8 mouse cellular contexts compared by ENCODE assay signal in genomic region chr16:21795071-21795470, GRCm38 (mm10). TPM values are rescaled to one million over a fixed set of nuclear protein-coding genes. Genes with fewer than 3 reads are reported as not detected.
DNase-seq lines count a peak whose midpoint lies in the region; ATAC-seq and TF ChIP-seq lines count a peak whose summit lies in the region.

No protein-coding gene starts in this region.

- ATAC-seq in embryonic facial prominence, embryonic 11.5 days (replicated peaks; ENCODE audit: insufficient number of reproducible peaks, low FRiP score, low TSS enrichment, low read depth): no peak
- ATAC-seq in neural tube, embryonic 13.5 days (ENCODE audit: low read depth): no peak

- H3K9me3 ChIP-seq in embryonic facial prominence, embryonic 11.5 days (replicated peaks; ENCODE audit: control insufficient read depth, low read length): no peaks in the 10 kb centered on the region
- no peaks in the 10 kb centered on the region for H3K9me3 ChIP-seq in limb, embryonic 10.5 days (replicated peaks)
- no peaks in the 10 kb centered on the region for H3K9me3 ChIP-seq in neural tube, embryonic 13.5 days

- no peak overlapping the region for H3K27ac ChIP-seq in layer of hippocampus, adult 2 months
- no peak overlapping the region for H3K27ac ChIP-seq in embryonic facial prominence, embryonic 11.5 days (replicated peaks; ENCODE audit: low read depth, low read length)
- H3K27ac ChIP-seq in limb, embryonic 10.5 days: no peak overlapping the region
- no peak overlapping the region for H3K27ac ChIP-seq in neural tube, embryonic 13.5 days (replicated peaks)

- WGBS in embryonic facial prominence, embryonic 11.5 days: 29% methylated on average over 5 of the region's 5 CpGs
- WGBS in limb, embryonic 10.5 days: 42% methylated on average over 5 of the region's 5 CpGs
- WGBS in neural tube, embryonic 13.5 days: 11% methylated on average over 5 of the region's 5 CpGs

- peak overlapping the region; percentile 89 for H3K4me3 ChIP-seq in layer of hippocampus, adult 2 months
- peak overlapping the region; percentile 81 for H3K4me3 ChIP-seq in embryonic facial prominence, embryonic 11.5 days (ENCODE audit: low read depth, low read length)
- peak overlapping the region; percentile 72 for H3K4me3 ChIP-seq in limb, embryonic 10.5 days
- peak overlapping the region; percentile 88 for H3K4me3 ChIP-seq in neural tube, embryonic 13.5 days

- H3K4me1 ChIP-seq in embryonic facial prominence, embryonic 11.5 days (ENCODE audit: control insufficient read depth, insufficient read depth, low read length): no peaks in the 10 kb centered on the region
- peaks cover 16% of the 10 kb centered on the region for H3K4me1 ChIP-seq in limb, embryonic 10.5 days
- peaks cover 16% of the 10 kb centered on the region for H3K4me1 ChIP-seq in neural tube, embryonic 13.5 days (replicated peaks)

- peak overlapping the region; percentile 84 for H3K4me2 ChIP-seq in embryonic facial prominence, embryonic 11.5 days (ENCODE audit: low read depth, low read length)
- H3K4me2 ChIP-seq in neural tube, embryonic 13.5 days: peak overlapping the region; percentile 79

- DNase-seq in layer of hippocampus, adult 2 months (ENCODE audit: low spot score in 2 of 2): no peak
- no peak for DNase-seq in layer of hippocampus, adult 8-10 months (ENCODE audit: low spot score in 2 of 2)
- no peak for DNase-seq in embryonic facial prominence, embryonic 11.5 days (ENCODE audit: low spot score)
- no peak for DNase-seq in limb, embryonic 10.5 days (ENCODE audit: low spot score)
- DNase-seq in retina, embryonic 14.5 days (ENCODE audit: low spot score): no peak
- no peak for DNase-seq in urinary bladder, adult 2 months (ENCODE audit: low spot score)
- DNase-seq in urinary bladder, postnatal 10 days (ENCODE audit: low spot score): no peak

- no peak for TF ChIP-seq CTCF in layer of hippocampus, adult 2 months (conservative IDR thresholded peaks at IDR 0.05)

- no peaks in the 10 kb centered on the region for H3K27me3 ChIP-seq in embryonic facial prominence, embryonic 11.5 days (ENCODE audit: control insufficient read depth, insufficient read depth, low read length)
- H3K27me3 ChIP-seq in limb, embryonic 10.5 days (ENCODE audit: low read depth, poor library complexity, severe bottlenecking): no peaks in the 10 kb centered on the region
- H3K27me3 ChIP-seq in neural tube, embryonic 13.5 days: no peaks in the 10 kb centered on the region

- no peaks in the 10 kb centered on the region; the same call in 1 of the 2 replicates for H3K36me3 ChIP-seq in embryonic facial prominence, embryonic 11.5 days (replicated peaks; ENCODE audit: control insufficient read depth, insufficient read depth, low read depth, low read length)
- H3K36me3 ChIP-seq in limb, embryonic 10.5 days: peaks cover 7% of the 10 kb centered on the region
- H3K36me3 ChIP-seq in neural tube, embryonic 13.5 days: peaks cover 8% of the 10 kb centered on the region

- H3K9ac ChIP-seq in embryonic facial prominence, embryonic 11.5 days (replicated peaks; ENCODE audit: low read length): no peak overlapping the region
- H3K9ac ChIP-seq in neural tube, embryonic 13.5 days: peak overlapping the region; percentile 82

RNA-seq across cellular contexts. Expression of gene Map3k13, which starts 0.9 kb away (rescaled TPM):
- total RNA-seq in layer of hippocampus, adult 2 months (2021): 10 to 100 TPM; 14.6 to 14.8 TPM
- 10 to 100 TPM; 11.4 to 17.8 (median 15.0) TPM for total RNA-seq in layer of hippocampus, adult 8-10 months (2022)
- 1.4 and 2.3 TPM in 2 replicates for polyA plus RNA-seq in embryonic facial prominence, embryonic 11.5 days (2014; fragmentation: Nextera tagmentation; extraction: Ambion mirVana)
- polyA plus RNA-seq in limb, embryonic 10.5 days (2016; fragmentation: Nextera tagmentation; extraction: Ambion mirVana): 1.2 and 1.8 TPM in 2 replicates
- 8.7 and 9.5 TPM in 2 replicates for polyA plus RNA-seq in neural tube, embryonic 13.5 days (2015; fragmentation: Nextera tagmentation; extraction: Ambion mirVana)
- polyA plus RNA-seq in urinary bladder, adult 2 months (2012; rRNA removed): 0.69 and 0.96 TPM in 2 replicates

RNA-seq across cellular contexts. Expression of gene Ehhadh, which starts 7.5 kb away (rescaled TPM):
- 1 to 10 TPM; 1.7 to 2.5 TPM for total RNA-seq in layer of hippocampus, adult 2 months (2021)
- 1 to 10 TPM; 1.7 to 2.5 (median 2.2) TPM for total RNA-seq in layer of hippocampus, adult 8-10 months (2022)
- polyA plus RNA-seq in embryonic facial prominence, embryonic 11.5 days (2014; fragmentation: Nextera tagmentation; extraction: Ambion mirVana): 2.1 and 2.6 TPM in 2 replicates
- 1.6 and 2.5 TPM in 2 replicates for polyA plus RNA-seq in limb, embryonic 10.5 days (2016; fragmentation: Nextera tagmentation; extraction: Ambion mirVana)
- polyA plus RNA-seq in neural tube, embryonic 13.5 days (2015; fragmentation: Nextera tagmentation; extraction: Ambion mirVana): 1.5 and 1.8 TPM in 2 replicates
- polyA plus RNA-seq in urinary bladder, adult 2 months (2012; rRNA removed): 11.6 and 13.5 TPM in 2 replicates
